Mouse (Mus musculus) activated CD4-positive, CD25-positive, alpha-beta regulatory T cell, adult 9 weeks (primary cell): ENCODE measurements around the gene Sar1b. TPM values are rescaled to one million over a fixed set of nuclear protein-coding genes. Genes with fewer than 3 reads are reported as not detected.

ENCODE experiments used
- polyA plus RNA-seq: library from polyadenylated mRNA; unstranded; fragments of 100-300 nt; shearing (Covaris generic); gene quantifications from one replicate; pipeline ENCODE4 v1.2.1, GENCODE M21; 2017

The Sar1b gene
- polyA plus RNA-seq: 134 TPM

DNA sequence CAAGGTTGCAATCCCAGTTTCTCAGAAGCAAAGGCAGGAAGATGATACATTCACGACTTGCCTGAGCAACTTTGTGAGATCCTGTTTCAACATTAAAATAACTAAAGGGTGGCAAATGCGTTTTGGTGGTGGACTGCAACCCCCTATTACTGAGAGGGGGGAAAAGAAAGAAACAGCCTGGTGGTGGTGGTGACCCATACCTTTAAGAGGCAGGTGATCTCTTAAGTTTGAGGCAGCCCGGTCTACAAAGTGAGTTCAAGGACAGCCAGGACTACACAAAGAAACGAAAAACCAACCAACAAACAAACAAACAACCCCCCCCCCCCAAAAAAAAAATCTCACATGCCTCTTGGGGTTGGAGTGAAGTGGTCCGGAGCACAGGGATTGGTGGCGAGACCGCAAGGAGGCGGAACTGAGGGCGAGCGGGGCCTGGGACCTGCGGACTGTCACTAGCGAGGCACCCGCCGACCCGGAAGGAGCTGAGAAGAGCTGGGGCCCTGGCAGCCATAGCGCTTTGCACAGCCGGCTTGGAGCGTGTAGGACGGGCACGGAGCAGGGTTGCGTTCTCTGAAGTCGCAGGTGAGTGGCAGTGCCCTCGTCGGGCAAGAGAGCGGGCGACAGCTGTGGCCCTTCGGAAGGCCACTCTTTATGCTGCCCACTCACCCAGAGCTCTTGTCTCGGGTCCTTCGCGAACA lies at the start of gene Sar1b, which contains the start of gene Sec24a:
Gene Sar1b, plus strand, starts transcription at position 475 of the 695 bp plus-strand sequence.
Gene Sec24a, minus strand, starts transcription at position 422 of the 695 bp plus-strand sequence.

Other genes with a start within 250 kb of the Sar1b start
- 23.5 TPM for gene Phykpl, start 178.9 kb upstream of the Sar1b start, polyA plus RNA-seq
- gene Hnrnpab, start 156.8 kb upstream of the Sar1b start, polyA plus RNA-seq: 26.2 TPM
- gene Nhp2, start 144.0 kb upstream of the Sar1b start, polyA plus RNA-seq: 118 TPM
- 86.9 TPM for gene Rmnd5b, start 127.8 kb upstream of the Sar1b start, polyA plus RNA-seq
- 9.0 TPM for gene N4bp3, start 112.8 kb upstream of the Sar1b start, polyA plus RNA-seq
- 1.0 TPM for gene D930048N14Rik, start 112.7 kb upstream of the Sar1b start, polyA plus RNA-seq
- gene 0610009B22Rik, start 74.8 kb upstream of the Sar1b start, polyA plus RNA-seq: 18.7 TPM
- 32.4 TPM for gene Sec24a, start 53 bp upstream of the Sar1b start, polyA plus RNA-seq
- 7.3 TPM for gene Jade2, start 94.0 kb downstream of the Sar1b start, polyA plus RNA-seq
- 133 TPM for gene Cdkn2aipnl, start 204.0 kb downstream of the Sar1b start, polyA plus RNA-seq
- gene Ube2b, start 237.1 kb downstream of the Sar1b start, polyA plus RNA-seq: 332 TPM
- gene Cdkl3, start 240.5 kb downstream of the Sar1b start, polyA plus RNA-seq: 7.6 TPM